Mouse (Mus musculus) layer of hippocampus, adult 9-11 months (tissue): ENCODE data around the gene Igf1r.
A peak's percentile ranks its signal among the peaks of the same experiment; 100 is the strongest.

Experiments
- DNase-seq: peaks from one replicate; pipeline ENCODE4 v3.0.0; 2022

Igf1r gene

GRCm38 (mm10) chr7:67952777-67953700, at the start of gene Igf1r:
Gene Igf1r, plus strand, starts transcription at chr7:67952827.
- no peak for DNase-seq

- no peak for DNase-seq
These were observed 46.3 kb upstream of the Igf1r start for GRCm38 (mm10) chr7:67906358-67906757.

- DNase-seq: peak; percentile 56
These were observed 44.7 kb upstream of the Igf1r start for GRCm38 (mm10) chr7:67907786-67908400.

GRCm38 (mm10) chr7:67910528-67910927, 42.1 kb upstream of the Igf1r start:
- peak; percentile 19 for DNase-seq

GRCm38 (mm10) chr7:67910947-67911346, 41.7 kb upstream of the Igf1r start:
- DNase-seq: no peak

- DNase-seq: no peak
These were observed 40.8 kb upstream of the Igf1r start for GRCm38 (mm10) chr7:67911841-67912240.

- DNase-seq: no peak
These were observed 35.7 kb upstream of the Igf1r start for GRCm38 (mm10) chr7:67916960-67917359.

- no peak for DNase-seq
These were observed 34.9 kb upstream of the Igf1r start for GRCm38 (mm10) chr7:67917753-67918152.

- no peak for DNase-seq
These were observed 33.2 kb upstream of the Igf1r start for GRCm38 (mm10) chr7:67919467-67919866.

GRCm38 (mm10) chr7:67924215-67924614, 28.4 kb upstream of the Igf1r start:
- no peak for DNase-seq

- DNase-seq: no peak
These were observed 22.5 kb upstream of the Igf1r start for GRCm38 (mm10) chr7:67930132-67930531.

GRCm38 (mm10) chr7:67936801-67937200, 15.8 kb upstream of the Igf1r start:
- no peak for DNase-seq

- no peak for DNase-seq
These were observed 8.8 kb upstream of the Igf1r start for GRCm38 (mm10) chr7:67943805-67944204.

- no peak for DNase-seq
These were observed 5.7 kb upstream of the Igf1r start for GRCm38 (mm10) chr7:67946901-67947300.

GRCm38 (mm10) chr7:67950346-67950814, 2.2 kb upstream of the Igf1r start:
- no peak for DNase-seq

- DNase-seq: peak; percentile 74
These were observed 1.7 kb upstream of the Igf1r start for GRCm38 (mm10) chr7:67950815-67951531.

- DNase-seq: peak; percentile 95
These were observed 1.0 kb upstream of the Igf1r start for GRCm38 (mm10) chr7:67951532-67952035.

GRCm38 (mm10) chr7:67952036-67952681, 468 bp upstream of the Igf1r start:
- DNase-seq: peak; percentile 77

GRCm38 (mm10) chr7:67953764-67954242, 1.2 kb downstream of the Igf1r start:
- DNase-seq: no peak

- DNase-seq: no peak
These were observed 2.1 kb downstream of the Igf1r start for GRCm38 (mm10) chr7:67954591-67955185.

GRCm38 (mm10) chr7:67955276-67955675, 2.6 kb downstream of the Igf1r start:
- DNase-seq: no peak

GRCm38 (mm10) chr7:67957376-67957775, 4.7 kb downstream of the Igf1r start:
- no peak for DNase-seq
